Mouse (Mus musculus) embryo, embryonic 9.5 days (tissue): Measurements from ENCODE around the gene Ccne1.

ENCODE experiments used
- DNase-seq: peaks from one replicate; pipeline ENCODE4 v3.0.0-alpha.2; 2017; ENCODE audit errors: extremely low spot score

The Ccne1 gene

GRCm38 (mm10) chr7:38054246-38054645, 53.1 kb downstream of the Ccne1 start:
- DNase-seq, result no peak
